Mouse (Mus musculus): ENCODE data around the gene Nf1. TPM values are rescaled to one million over a fixed set of nuclear protein-coding genes. Genes with fewer than 3 reads are reported as not detected.

Gene Nf1
- total and polyA plus RNA-seq, 2 experiments from 2014 or later = 3.5 to 20.1 TPM

GRCm38 (mm10) chr11:79612046-79612600 is 272.6 kb downstream of the Nf1 start:
- Histone ChIP-seq H3K27me3 (ENCODE audit: control insufficient read depth, insufficient read depth, low read length) (peaks cover 21% of the 10 kb centered on the region), H3K9ac (replicated peaks; ENCODE audit: low read depth, low read length) (no peak overlapping the region), H3K4me1 (ENCODE audit: control insufficient read depth, insufficient read depth) (peaks cover 12% of the 10 kb centered on the region), H3K4me3 (ENCODE audit: low read depth, low read length) (no peak overlapping the region), H3K4me2 (ENCODE audit: low read depth, low read length) (no peak overlapping the region), H3K27ac (ENCODE audit: low read depth) (no peak overlapping the region), H3K9me3 (replicated peaks; ENCODE audit: control insufficient read depth, low read length) (no peaks in the 10 kb centered on the region), H3K36me3 (replicated peaks; ENCODE audit: control insufficient read depth, insufficient read depth, low read length) (no peaks in the 10 kb centered on the region)
- no peak for ATAC-seq (ENCODE audit: insufficient read depth, low read depth)
- 44% methylated on average over 1 of the region's 1 CpGs for WGBS
- TF ChIP-seq EP300 (IDR thresholded peaks at IDR 0.05; ENCODE audit: low read depth) (no peak), CTCF (IDR thresholded peaks at IDR 0.05; ENCODE audit: low read depth) (no peak)
- no peak for DNase-seq (ENCODE audit: low spot score)

- TF ChIP-seq CTCF (IDR thresholded peaks at IDR 0.05; ENCODE audit: low read depth) (no peak), EP300 (IDR thresholded peaks at IDR 0.05; ENCODE audit: low read depth) (no peak)
- DNase-seq (ENCODE audit: low spot score) (no peak), ATAC-seq (ENCODE audit: insufficient read depth, low read depth) (no peak)
- H3K27ac ChIP-seq (ENCODE audit: low read depth) = no peak overlapping the region; the same call in 1 of the 2 replicates
- no peak overlapping the region for H3K9ac ChIP-seq (replicated peaks; ENCODE audit: low read depth, low read length)
- H3K36me3 ChIP-seq (replicated peaks; ENCODE audit: control insufficient read depth, insufficient read depth, low read length) = no peaks in the 10 kb centered on the region
- H3K4me2 ChIP-seq (ENCODE audit: low read depth, low read length) = no peak overlapping the region
- WGBS = 68% methylated on average over 3 of the region's 3 CpGs
- no peaks in the 10 kb centered on the region for H3K9me3 ChIP-seq (replicated peaks; ENCODE audit: control insufficient read depth, low read length)
- no peak overlapping the region for H3K4me3 ChIP-seq (ENCODE audit: low read depth, low read length)
- H3K27me3 ChIP-seq (ENCODE audit: control insufficient read depth, insufficient read depth, low read length) = peaks cover 21% of the 10 kb centered on the region
- peaks cover 12% of the 10 kb centered on the region for H3K4me1 ChIP-seq (ENCODE audit: control insufficient read depth, insufficient read depth)
These were observed 273.6 kb downstream of the Nf1 start for GRCm38 (mm10) chr11:79613084-79613483.

GRCm38 (mm10) chr11:79613711-79614110 is 274.2 kb downstream of the Nf1 start:
- WGBS = 55% methylated on average over 4 of the region's 4 CpGs
- H3K4me2 ChIP-seq (ENCODE audit: low read depth, low read length) = no peak overlapping the region
- H3K4me3 ChIP-seq (ENCODE audit: low read depth, low read length) = no peak overlapping the region
- no peaks in the 10 kb centered on the region for H3K9me3 ChIP-seq (replicated peaks; ENCODE audit: control insufficient read depth, low read length)
- peaks cover 12% of the 10 kb centered on the region for H3K4me1 ChIP-seq (ENCODE audit: control insufficient read depth, insufficient read depth)
- no peak overlapping the region for H3K9ac ChIP-seq (replicated peaks; ENCODE audit: low read depth, low read length)
- peaks cover 21% of the 10 kb centered on the region for H3K27me3 ChIP-seq (ENCODE audit: control insufficient read depth, insufficient read depth, low read length)
- no peaks in the 10 kb centered on the region for H3K36me3 ChIP-seq (replicated peaks; ENCODE audit: control insufficient read depth, insufficient read depth, low read length)
- ATAC-seq (ENCODE audit: insufficient read depth, low read depth) = no peak
- no peak overlapping the region; the same call in 1 of the 2 replicates for H3K27ac ChIP-seq (ENCODE audit: low read depth)
- TF ChIP-seq EP300 (IDR thresholded peaks at IDR 0.05; ENCODE audit: low read depth) (no peak), CTCF (IDR thresholded peaks at IDR 0.05; ENCODE audit: low read depth) (no peak)
- no peak for DNase-seq (ENCODE audit: low spot score)

DNA sequence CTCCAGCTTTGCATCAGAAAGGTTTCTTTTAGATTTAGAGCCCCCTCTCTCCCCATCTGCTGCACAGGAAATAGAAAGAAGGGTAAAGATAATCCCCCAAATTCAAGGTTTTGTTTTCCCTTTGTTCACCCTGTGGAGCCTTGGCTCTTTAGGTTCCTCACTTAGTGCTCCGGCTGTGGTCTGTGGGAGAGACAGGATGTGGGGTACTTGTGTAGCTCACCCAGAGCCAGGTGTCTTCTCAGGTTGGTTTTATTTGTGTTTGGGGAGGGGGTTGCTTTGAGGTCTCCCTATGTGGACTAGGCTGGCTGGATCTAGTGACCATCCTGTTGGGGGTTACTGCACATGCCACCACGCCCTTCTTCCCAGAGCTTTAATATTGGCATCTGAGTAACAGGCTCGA is 275.4 kb downstream of the Nf1 start:
- 62% methylated on average over 3 of the region's 3 CpGs for WGBS
- TF ChIP-seq EP300 (IDR thresholded peaks at IDR 0.05; ENCODE audit: low read depth) = no peak
- TF ChIP-seq CTCF (IDR thresholded peaks at IDR 0.05; ENCODE audit: low read depth) = no peak
- Histone ChIP-seq H3K27me3 (ENCODE audit: control insufficient read depth, insufficient read depth, low read length) (peaks cover 21% of the 10 kb centered on the region), H3K4me2 (ENCODE audit: low read depth, low read length) (no peak overlapping the region), H3K27ac (ENCODE audit: low read depth) (no peak overlapping the region; the same call in 1 of the 2 replicates), H3K4me3 (ENCODE audit: low read depth, low read length) (no peak overlapping the region), H3K9me3 (replicated peaks; ENCODE audit: control insufficient read depth, low read length) (no peaks in the 10 kb centered on the region), H3K4me1 (ENCODE audit: control insufficient read depth, insufficient read depth) (peaks cover 12% of the 10 kb centered on the region), H3K9ac (replicated peaks; ENCODE audit: low read depth, low read length) (no peak overlapping the region), H3K36me3 (replicated peaks; ENCODE audit: control insufficient read depth, insufficient read depth, low read length) (no peaks in the 10 kb centered on the region)
- ATAC-seq (ENCODE audit: insufficient read depth, low read depth) (no peak), DNase-seq (ENCODE audit: low spot score) (no peak)

- Histone ChIP-seq H3K36me3 (replicated peaks; ENCODE audit: control insufficient read depth, insufficient read depth, low read length) (no peaks in the 10 kb centered on the region), H3K27ac (ENCODE audit: low read depth) (no peak overlapping the region), H3K9me3 (replicated peaks; ENCODE audit: control insufficient read depth, low read length) (no peaks in the 10 kb centered on the region), H3K4me3 (ENCODE audit: low read depth, low read length) (no peak overlapping the region), H3K4me1 (ENCODE audit: control insufficient read depth, insufficient read depth) (peaks cover 6% of the 10 kb centered on the region; the same call in 1 of the 2 replicates), H3K9ac (replicated peaks; ENCODE audit: low read depth, low read length) (no peak overlapping the region), H3K27me3 (ENCODE audit: control insufficient read depth, insufficient read depth, low read length) (peaks cover 13% of the 10 kb centered on the region), H3K4me2 (ENCODE audit: low read depth, low read length) (no peak overlapping the region)
- WGBS = 60% methylated on average over 5 of the region's 5 CpGs
- no peak for DNase-seq (ENCODE audit: low spot score)
- TF ChIP-seq EP300 (IDR thresholded peaks at IDR 0.05; ENCODE audit: low read depth) (no peak), CTCF (IDR thresholded peaks at IDR 0.05; ENCODE audit: low read depth) (no peak)
- ATAC-seq (ENCODE audit: insufficient read depth, low read depth) = no peak
These were observed 276.4 kb downstream of the Nf1 start for GRCm38 (mm10) chr11:79615871-79616270.

GRCm38 (mm10) chr11:79617991-79618390 is 278.5 kb downstream of the Nf1 start:
- DNase-seq (ENCODE audit: low spot score) = no peak
- H3K4me3 ChIP-seq (ENCODE audit: low read depth, low read length) = no peak overlapping the region
- peaks cover 8% of the 10 kb centered on the region; the same call in 1 of the 2 replicates for H3K27me3 ChIP-seq (ENCODE audit: control insufficient read depth, insufficient read depth, low read length)
- H3K4me2 ChIP-seq (ENCODE audit: low read depth, low read length) = no peak overlapping the region
- ATAC-seq (ENCODE audit: insufficient read depth, low read depth) = no peak
- H3K9me3 ChIP-seq (replicated peaks; ENCODE audit: control insufficient read depth, low read length) = no peaks in the 10 kb centered on the region
- no peaks in the 10 kb centered on the region for H3K4me1 ChIP-seq (ENCODE audit: control insufficient read depth, insufficient read depth)
- no peaks in the 10 kb centered on the region for H3K36me3 ChIP-seq (replicated peaks; ENCODE audit: control insufficient read depth, insufficient read depth, low read length)
- H3K27ac ChIP-seq (ENCODE audit: low read depth) = no peak overlapping the region
- H3K9ac ChIP-seq (replicated peaks; ENCODE audit: low read depth, low read length) = no peak overlapping the region
- TF ChIP-seq EP300 (IDR thresholded peaks at IDR 0.05; ENCODE audit: low read depth) = no peak
- no peak for TF ChIP-seq CTCF (IDR thresholded peaks at IDR 0.05; ENCODE audit: low read depth)
- 78% methylated on average over 8 of the region's 8 CpGs for WGBS

Data from heart, postnatal 0 days (tissue).